Mouse (Mus musculus) midbrain, embryonic 16.5 days (tissue): ENCODE data around the gene Arid1a. TPM values are rescaled to one million over a fixed set of nuclear protein-coding genes. Genes with fewer than 3 reads are reported as not detected.
"Not testable (repeated sequence)": the region's sequence is repeated elsewhere in the genome, so short reads cannot be mapped to it uniquely, and the experiment has no call there.

ENCODE experiments used
- ATAC-seq: fragments of 200-750 bp; cut with Nextera tagmentation; 2 replicates; pipeline ENCODE4 v1.8.0; 2017; ENCODE audit warnings: moderate TSS enrichment
- H3K27ac ChIP-seq: fragments of 300-500 bp; sonication (generic); 2 replicates; pipeline ENCODE4 v1.5.1; 2014; ENCODE audit warnings: mild to moderate bottlenecking, low read length, mixed read lengths
- H3K27me3 ChIP-seq: fragments of 300-500 bp; sonication (generic); 2 replicates; pipeline ENCODE4 v1.6.1; 2014; ENCODE audit warnings: low read depth, low read length, mixed read lengths; ENCODE audit not compliant: control insufficient read depth, insufficient read depth
- H3K36me3 ChIP-seq: fragments of 300-500 bp; sonication (generic); 2 replicates; pipeline ENCODE4 v1.6.1; 2014; ENCODE audit warnings: mild to moderate bottlenecking, low read length, moderate library complexity, mixed read lengths; ENCODE audit not compliant: control insufficient read depth, insufficient read depth
- H3K4me1 ChIP-seq: fragments of 300-500 bp; sonication (generic); 2 replicates; pipeline ENCODE4 v1.6.1; 2014; ENCODE audit warnings: mild to moderate bottlenecking, low read length, mixed read lengths; ENCODE audit not compliant: control insufficient read depth, insufficient read depth
- H3K4me2 ChIP-seq: fragments of 300-500 bp; sonication (generic); 2 replicates; pipeline ENCODE4 v1.6.1; 2014; ENCODE audit warnings: mild to moderate bottlenecking, low read length, mixed read lengths
- H3K4me3 ChIP-seq: fragments of 300-500 bp; sonication (generic); 2 replicates; pipeline ENCODE4 v1.5.1; 2014; ENCODE audit warnings: low read depth, mild to moderate bottlenecking, low read length, moderate library complexity, mixed read lengths
- H3K9ac ChIP-seq: fragments of 300-500 bp; sonication (generic); 2 replicates; pipeline ENCODE4 v1.6.1; 2014; ENCODE audit warnings: low read depth, low read length, mixed read lengths
- H3K9me3 ChIP-seq: fragments of 300-500 bp; sonication (generic); replicated peaks from 2 replicates; pipeline ENCODE4 v1.6.1; 2014; ENCODE audit warnings: mild to moderate bottlenecking, low read length, mixed read lengths; ENCODE audit not compliant: control insufficient read depth, poor library complexity, severe bottlenecking
- WGBS: fragments of 180-500 bp; shearing (Covaris S2); extraction: QIAGEN DNeasy Blood & Tissue Kit; methylation state at CpG from one replicate; pipeline ENCODE4 v1.1.7; 2014; 5-methylcytosine and 5-hydroxymethylcytosine counted together
- polyA plus RNA-seq: library from polyadenylated mRNA; unstranded; fragments of >200 nt; fragmentation: Nextera tagmentation; extraction: Ambion mirVana; gene quantifications from 2 replicates; pipeline ENCODE4 v1.2.1, GENCODE M21; 2015

Arid1a gene
- polyA plus RNA-seq, 1 experiment from 2014 or later, result 28.7 TPM

DNA sequence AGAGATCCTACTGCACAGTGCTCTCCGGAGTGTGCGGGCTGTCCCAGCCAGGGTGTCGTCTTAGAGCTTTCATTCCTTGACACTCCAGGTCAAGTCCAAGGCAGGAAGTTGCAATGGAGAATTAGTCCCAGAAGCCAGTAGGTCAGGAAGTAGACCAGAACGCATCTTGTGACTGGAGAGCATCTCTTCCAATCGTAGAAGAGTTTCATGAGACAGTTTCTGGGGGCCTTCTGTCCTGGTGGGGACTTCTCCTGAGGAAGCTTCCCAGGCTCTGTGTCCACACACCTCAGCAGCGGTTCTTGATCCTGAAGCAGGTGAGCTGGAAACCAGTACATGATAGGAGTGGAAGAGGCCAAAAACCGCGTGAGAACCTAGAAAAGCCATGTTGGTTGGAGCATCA, 94.1 kb downstream of the Arid1a start:
- Histone ChIP-seq H3K4me1 (peaks cover 4% of the 10 kb centered on the region; the same call in 1 of the 2 replicates), H3K36me3 (no peaks in the 10 kb centered on the region), H3K27ac (no peak overlapping the region), H3K9me3 (no peaks in the 10 kb centered on the region), H3K9ac (no peak overlapping the region), H3K4me2 (no peak overlapping the region), H3K27me3 (no peaks in the 10 kb centered on the region), H3K4me3 (no peak overlapping the region)
- ATAC-seq, result no peak
- 94% methylated on average over 8 of the region's 8 CpGs for WGBS

GRCm38 (mm10) chr4:133660193-133661155, 96.1 kb downstream of the Arid1a start:
- H3K9ac ChIP-seq, result 0 out of 2 replicates have a peak overlapping the region, but pooled peaks have one; percentile 28

GRCm38 (mm10) chr4:133659497-133660192, 96.9 kb downstream of the Arid1a start:
- H3K36me3 ChIP-seq, result no peaks in the 10 kb centered on the region
- no peak; the same call in 1 of the 2 replicates for ATAC-seq
- no peaks in the 10 kb centered on the region for H3K27me3 ChIP-seq
- H3K4me1 ChIP-seq, result peaks cover 7% of the 10 kb centered on the region
- peak overlapping the region; percentile 72 for H3K27ac ChIP-seq
- H3K9ac ChIP-seq, result 0 out of 2 replicates have a peak overlapping the region, but pooled peaks have one; percentile 28
- peak overlapping the region; percentile 25 for H3K4me2 ChIP-seq
- no peak overlapping the region for H3K4me3 ChIP-seq
- no peaks in the 10 kb centered on the region for H3K9me3 ChIP-seq
- WGBS, result 16% methylated on average over 15 of the region's 15 CpGs

More at GRCm38 (mm10) chr4:133660193-133661155, 96.1 kb downstream of the Arid1a start:
- Histone ChIP-seq H3K36me3 (no peaks in the 10 kb centered on the region), H3K9me3 (no peaks in the 10 kb centered on the region), H3K4me3 (no peak overlapping the region), H3K4me1 (peaks cover 7% of the 10 kb centered on the region), H3K27ac (peak overlapping the region; percentile 72), H3K4me2 (peak overlapping the region; percentile 25; the same call in 1 of the 2 replicates), H3K27me3 (no peaks in the 10 kb centered on the region)
- WGBS, result 15% methylated on average over 10 of the region's 10 CpGs
- peak; percentile 80 for ATAC-seq

GRCm38 (mm10) chr4:133658729-133659128, 97.8 kb downstream of the Arid1a start:
- 36% methylated on average over 2 of the region's 2 CpGs for WGBS
- no peak overlapping the region for H3K4me2 ChIP-seq
- no peaks in the 10 kb centered on the region for H3K9me3 ChIP-seq
- H3K9ac ChIP-seq, result no peak overlapping the region
- H3K4me3 ChIP-seq, result no peak overlapping the region
- H3K27me3 ChIP-seq, result no peaks in the 10 kb centered on the region
- ATAC-seq, result no peak
- H3K4me1 ChIP-seq, result peaks cover 7% of the 10 kb centered on the region
- no peak overlapping the region for H3K27ac ChIP-seq
- H3K36me3 ChIP-seq, result no peaks in the 10 kb centered on the region

DNA sequence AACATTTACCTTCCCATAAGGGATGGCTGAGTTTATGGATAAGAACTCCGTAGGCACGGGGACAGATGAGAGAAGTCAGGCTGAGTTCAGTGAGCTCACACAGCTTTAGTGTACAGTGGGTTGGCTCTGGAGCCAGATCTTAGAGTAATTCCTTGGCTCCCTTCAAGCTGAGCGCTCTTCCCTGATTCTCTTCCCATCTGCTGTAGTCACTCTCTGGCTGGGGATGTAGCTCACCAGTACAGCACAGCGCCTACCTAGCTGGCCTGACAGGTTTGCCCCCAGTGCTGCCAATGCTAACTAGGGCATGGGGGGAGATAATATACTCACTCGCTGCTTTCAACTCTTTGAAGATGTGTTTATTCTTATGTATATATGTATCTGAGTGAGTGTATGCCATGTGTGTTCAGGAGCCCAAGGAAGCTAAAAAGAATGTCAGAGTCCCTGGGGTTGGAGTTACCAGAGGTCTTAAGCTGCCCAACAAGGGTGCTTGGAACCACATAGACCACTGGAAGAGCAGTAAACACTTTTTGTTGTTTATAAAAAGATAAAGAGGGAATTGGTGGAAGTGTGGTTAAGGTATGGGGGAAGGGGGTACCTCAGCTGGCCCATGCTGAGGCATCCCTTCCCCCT, 98.6 kb downstream of the Arid1a start:
- Histone ChIP-seq H3K4me3 (no peak overlapping the region), H3K9ac (no peak overlapping the region), H3K4me1 (peaks cover 7% of the 10 kb centered on the region), H3K36me3 (no peaks in the 10 kb centered on the region), H3K27ac (no peak overlapping the region), H3K4me2 (no peak overlapping the region), H3K27me3 (no peaks in the 10 kb centered on the region), H3K9me3 (no peaks in the 10 kb centered on the region)
- WGBS, result 51% methylated on average over 5 of the region's 5 CpGs
- ATAC-seq, result no peak

- no peak overlapping the region for H3K9ac ChIP-seq
- H3K4me2 ChIP-seq, result no peak overlapping the region
- no peak overlapping the region for H3K4me3 ChIP-seq
- H3K36me3 ChIP-seq, result no peaks in the 10 kb centered on the region
- 6% methylated on average over 4 of the region's 4 CpGs for WGBS
- no peak for ATAC-seq
- H3K4me1 ChIP-seq, result peaks cover 7% of the 10 kb centered on the region
- H3K27me3 ChIP-seq, result no peaks in the 10 kb centered on the region
- no peak overlapping the region for H3K27ac ChIP-seq
- no peaks in the 10 kb centered on the region for H3K9me3 ChIP-seq
Measured at GRCm38 (mm10) chr4:133656997-133657396, 99.6 kb downstream of the Arid1a start.

GRCm38 (mm10) chr4:133656294-133656693, 100.3 kb downstream of the Arid1a start:
- no peak overlapping the region for H3K27ac ChIP-seq
- ATAC-seq, result no peak
- peaks cover 7% of the 10 kb centered on the region for H3K4me1 ChIP-seq
- H3K9me3 ChIP-seq, result no peaks in the 10 kb centered on the region
- WGBS, result 50% methylated on average over 4 of the region's 4 CpGs
- H3K4me2 ChIP-seq, result no peak overlapping the region
- no peaks in the 10 kb centered on the region for H3K27me3 ChIP-seq
- no peak overlapping the region for H3K9ac ChIP-seq
- H3K4me3 ChIP-seq, result no peak overlapping the region
- H3K36me3 ChIP-seq, result no peaks in the 10 kb centered on the region

DNA sequence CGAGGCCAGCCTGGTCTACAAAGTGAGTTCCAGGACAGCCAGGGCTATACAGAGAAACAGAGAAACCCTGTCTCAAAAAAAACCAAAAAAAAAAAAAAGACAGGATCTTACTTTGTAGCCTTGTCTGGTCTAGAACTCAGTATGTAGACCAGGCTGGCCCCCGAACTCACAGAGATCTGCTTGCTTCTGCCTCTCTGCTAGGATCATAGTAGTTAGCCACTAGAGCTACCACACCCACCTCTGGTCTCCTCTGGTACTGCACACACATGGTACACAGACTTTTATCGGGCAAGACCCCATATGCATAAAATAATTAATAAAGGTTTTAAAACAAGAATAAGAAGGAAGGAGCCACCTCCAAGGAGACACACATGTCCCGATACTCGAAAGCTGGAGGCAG, 102.5 kb downstream of the Arid1a start:
- H3K27ac ChIP-seq, H3K4me3 ChIP-seq, H3K36me3 ChIP-seq, ATAC-seq, H3K9ac ChIP-seq, H3K9me3 ChIP-seq, H3K4me1 ChIP-seq, H3K4me2 ChIP-seq, H3K27me3 ChIP-seq: not testable (repeated sequence)
- 98% methylated on average over 5 of the region's 5 CpGs for WGBS
